Mouse (Mus musculus) heart, embryonic 16.5 days (tissue): Measurements from ENCODE around the gene Tmem9. TPM values are rescaled to one million over a fixed set of nuclear protein-coding genes. Genes with fewer than 3 reads are reported as not detected.
A peak's percentile ranks its signal among the peaks of the same experiment; 100 is the strongest.

ENCODE experiments used
- ATAC-seq: fragments of 200-750 bp; cut with Nextera tagmentation; replicated peaks from 2 replicates; pipeline ENCODE4 v1.8.0; 2017; ENCODE audit warnings: moderate number of reproducible peaks; ENCODE audit not compliant: insufficient read depth, low FRiP score; ENCODE audit errors: extremely low read depth
- H3K27ac ChIP-seq: fragments of 300-500 bp; sonication (generic); 2 replicates; pipeline ENCODE4 v1.5.1; 2014; ENCODE audit warnings: mild to moderate bottlenecking, low read length, control low read depth, moderate library complexity
- H3K27me3 ChIP-seq: fragments of 300-500 bp; sonication (generic); 2 replicates; pipeline ENCODE4 v1.6.1; 2014; ENCODE audit warnings: low read length, mixed read lengths; ENCODE audit not compliant: control insufficient read depth, insufficient read depth
- H3K36me3 ChIP-seq: fragments of 300-500 bp; sonication (generic); 2 replicates; pipeline ENCODE4 v1.6.1; 2014; ENCODE audit not compliant: control insufficient read depth, insufficient read depth
- H3K4me1 ChIP-seq: fragments of 300-500 bp; sonication (generic); 2 replicates; pipeline ENCODE4 v1.6.1; 2014; ENCODE audit warnings: low read length, mixed read lengths; ENCODE audit not compliant: control insufficient read depth, insufficient read depth
- H3K4me2 ChIP-seq: fragments of 300-500 bp; sonication (generic); 2 replicates; pipeline ENCODE4 v1.6.1; 2014; ENCODE audit warnings: low read depth, mild to moderate bottlenecking, control low read depth, low read length
- H3K4me3 ChIP-seq: fragments of 300-500 bp; sonication (generic); 2 replicates; pipeline ENCODE4 v1.5.1; 2014; ENCODE audit warnings: mild to moderate bottlenecking, control low read depth, low read length
- H3K9ac ChIP-seq: fragments of 300-500 bp; sonication (generic); 2 replicates; pipeline ENCODE4 v1.6.1; 2014; ENCODE audit warnings: low read length, control low read depth
- H3K9me3 ChIP-seq: fragments of 300-500 bp; sonication (generic); replicated peaks from 2 replicates; pipeline ENCODE4 v1.6.1; 2016; ENCODE audit warnings: low read length; ENCODE audit not compliant: control insufficient read depth
- WGBS: fragments of 180-500 bp; shearing (Covaris S2); extraction: QIAGEN DNeasy Blood & Tissue Kit; methylation state at CpG from one replicate; pipeline ENCODE4 v1.1.7; 2014; 5-methylcytosine and 5-hydroxymethylcytosine counted together
- polyA plus RNA-seq: library from polyadenylated mRNA; unstranded; fragments of >200 nt; fragmentation: Nextera tagmentation; extraction: Ambion mirVana; gene quantifications from 2 replicates; pipeline ENCODE4 v1.2.1, GENCODE M21; 2015

Tmem9 gene
- polyA plus RNA-seq, result 85.5 and 98.7 TPM in 2 replicates

DNA sequence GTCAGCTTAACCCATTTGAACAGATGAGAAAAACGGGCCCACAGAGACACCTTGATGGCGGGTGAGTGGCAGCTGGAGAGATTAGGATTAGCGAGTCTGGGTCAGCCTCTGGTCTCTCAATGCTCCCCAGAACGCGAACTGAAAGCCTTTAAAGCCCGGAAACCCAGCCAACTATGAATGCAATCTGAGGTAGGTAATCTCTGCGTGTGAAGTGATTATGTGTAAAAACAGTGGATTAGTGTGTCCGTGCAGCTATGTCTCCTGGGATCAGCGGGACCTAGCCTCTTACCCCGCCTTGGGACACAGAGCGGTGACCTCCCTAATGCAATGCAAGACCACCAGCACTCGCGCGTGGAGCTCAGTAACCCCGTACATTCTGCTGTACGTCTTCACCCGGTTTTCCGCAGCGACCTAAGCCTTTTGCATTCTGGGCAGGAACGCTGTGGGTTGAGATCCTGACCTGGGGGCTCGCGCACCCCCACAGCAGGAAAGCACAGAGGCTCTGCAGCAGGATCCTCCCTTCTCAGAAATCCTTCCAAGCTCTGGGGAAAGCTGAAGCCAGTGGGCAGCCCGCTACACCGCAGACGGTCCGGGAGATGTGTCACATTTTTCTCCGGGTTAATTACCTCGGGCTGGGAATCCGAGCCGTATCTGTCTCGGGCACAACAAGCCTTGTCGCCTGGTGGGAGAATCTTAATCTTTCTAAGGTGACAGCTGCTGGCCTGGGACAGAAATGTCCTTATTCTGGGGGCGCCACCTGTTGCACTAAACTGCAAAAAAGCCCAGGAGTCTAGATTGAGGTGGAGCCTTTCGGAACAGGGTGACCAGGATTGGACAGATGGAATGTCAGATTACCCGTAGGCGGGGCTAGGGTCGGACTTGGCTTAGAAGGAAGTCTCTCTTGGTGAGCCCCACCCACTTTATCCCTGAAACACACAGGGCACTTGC lies at the start of gene Tmem9:
TSS of gene Tmem9 (plus strand) at position 940 of the 948 bp plus-strand sequence.
- H3K4me1 ChIP-seq, result peaks cover 2% of the 10 kb centered on the region; the same call in 1 of the 2 replicates
- 3% methylated on average over 37 of the region's 37 CpGs for WGBS
- peak; percentile 95 for ATAC-seq
- peak within 1 kb of the TSS; percentile 63 for H3K9ac ChIP-seq
- H3K27me3 ChIP-seq, result no peaks in the 10 kb centered on the region
- no peak within 1 kb of the TSS for H3K27ac ChIP-seq
- no peaks in the 10 kb centered on the region for H3K36me3 ChIP-seq
- H3K9me3 ChIP-seq, result peaks cover 3% of the 10 kb centered on the region; the same call in 1 of the 2 replicates
- H3K4me2 ChIP-seq, result peak within 1 kb of the TSS; percentile 92
- peak within 1 kb of the TSS; percentile 61 for H3K4me3 ChIP-seq

DNA sequence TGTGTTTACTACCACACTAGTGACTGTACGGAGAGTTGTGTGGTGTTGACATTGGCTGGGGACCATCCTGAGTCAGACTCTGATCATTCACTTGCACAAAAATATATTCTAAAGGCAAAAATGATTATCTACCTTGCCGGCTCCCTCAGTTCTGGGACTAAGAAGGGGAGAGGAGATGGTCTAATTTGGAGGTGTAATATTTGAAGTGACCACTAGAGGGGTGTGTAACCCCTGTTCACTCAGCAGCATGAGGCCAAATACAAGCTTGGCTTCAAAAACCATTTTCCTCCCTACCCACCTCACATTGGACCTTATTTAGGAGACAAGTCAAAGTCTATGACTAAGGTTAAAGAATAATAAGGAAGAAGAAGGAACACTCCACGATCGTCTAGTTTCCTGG lies 49.5 kb upstream of the Tmem9 start:
- H3K36me3 ChIP-seq, result no peaks in the 10 kb centered on the region
- no peak overlapping the region for H3K4me2 ChIP-seq
- H3K4me3 ChIP-seq, result no peak overlapping the region
- ATAC-seq, result no peak
- H3K9me3 ChIP-seq, result no peaks in the 10 kb centered on the region
- H3K4me1 ChIP-seq, result no peaks in the 10 kb centered on the region
- 30% methylated on average over 4 of the region's 4 CpGs for WGBS
- 0 out of 2 replicates have a peak, but pooled peaks cover 5% of the 10 kb centered on the region for H3K27me3 ChIP-seq
- H3K27ac ChIP-seq, result no peak overlapping the region
- no peak overlapping the region for H3K9ac ChIP-seq

DNA sequence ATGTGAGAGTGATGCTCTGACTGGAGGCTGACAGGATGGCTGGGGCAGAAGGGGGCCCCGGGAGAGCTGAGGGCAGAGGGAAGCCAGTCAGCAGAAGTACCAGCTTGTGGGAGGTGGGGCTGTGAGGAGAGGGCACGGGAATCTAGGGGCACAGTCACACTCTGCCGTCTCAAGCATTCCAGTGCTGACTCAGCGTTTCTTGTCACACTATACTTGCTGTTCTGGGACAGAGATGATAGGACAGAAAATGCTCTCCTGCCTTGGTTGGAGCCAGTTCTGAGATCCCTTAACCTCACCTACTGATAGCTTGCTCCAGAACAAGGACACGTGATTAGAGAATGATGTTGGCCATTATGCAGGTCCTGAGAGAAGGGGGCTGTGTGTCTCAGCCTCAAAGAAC lies 44.8 kb upstream of the Tmem9 start:
- H3K9ac ChIP-seq, result no peak overlapping the region
- no peaks in the 10 kb centered on the region for H3K9me3 ChIP-seq
- no peaks in the 10 kb centered on the region for H3K4me1 ChIP-seq
- H3K36me3 ChIP-seq, result no peaks in the 10 kb centered on the region
- H3K4me3 ChIP-seq, result no peak overlapping the region
- ATAC-seq, result no peak
- H3K27ac ChIP-seq, result no peak overlapping the region
- peaks cover 3% of the 10 kb centered on the region; the same call in 1 of the 2 replicates for H3K27me3 ChIP-seq
- no peak overlapping the region for H3K4me2 ChIP-seq
- WGBS, result 62% methylated on average over 5 of the region's 5 CpGs

DNA sequence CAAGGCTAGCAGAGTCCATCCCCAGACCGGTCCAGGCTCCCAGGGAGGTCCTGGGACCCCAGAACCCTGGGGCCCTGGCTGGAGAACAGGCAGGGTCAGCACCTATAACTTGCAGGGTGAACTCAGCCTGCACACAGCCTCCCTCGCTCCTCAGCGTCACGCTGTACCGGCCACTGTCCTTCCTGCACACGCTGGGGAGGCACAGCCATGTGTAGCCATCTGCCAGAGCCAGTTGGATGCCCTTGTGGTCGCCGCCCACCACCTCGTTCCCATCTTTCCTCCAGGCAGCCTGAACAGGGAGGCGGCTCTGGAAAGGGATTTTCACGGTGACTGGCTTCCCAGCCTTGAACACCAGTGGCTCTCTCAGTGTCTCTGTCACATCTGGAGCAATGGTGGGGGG lies 43.4 kb upstream of the Tmem9 start:
- Histone ChIP-seq H3K9ac (no peak overlapping the region), H3K4me1 (no peaks in the 10 kb centered on the region), H3K4me3 (no peak overlapping the region), H3K9me3 (no peaks in the 10 kb centered on the region), H3K4me2 (no peak overlapping the region), H3K27ac (no peak overlapping the region), H3K36me3 (no peaks in the 10 kb centered on the region), H3K27me3 (peaks cover 3% of the 10 kb centered on the region; the same call in 1 of the 2 replicates)
- 74% methylated on average over 11 of the region's 11 CpGs for WGBS
- no peak for ATAC-seq

DNA sequence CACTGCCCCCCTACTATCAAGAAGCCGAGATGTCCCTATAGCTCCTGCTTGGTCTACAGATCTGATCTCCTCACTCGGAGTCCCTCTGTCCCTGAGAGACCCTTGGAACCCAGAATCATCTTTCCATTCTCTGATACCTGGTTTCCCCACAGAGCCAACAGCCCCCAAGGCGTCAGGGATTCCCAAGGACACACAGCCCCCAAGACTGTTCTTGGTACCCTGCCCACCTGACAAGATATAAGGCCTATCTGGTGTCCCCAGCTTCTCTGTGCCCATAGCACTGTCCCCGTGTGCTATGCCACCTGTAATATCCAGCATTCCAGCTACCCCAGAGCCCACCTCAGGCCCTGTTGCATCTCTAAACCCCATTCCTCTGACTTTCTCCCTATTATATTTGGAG lies 40.2 kb upstream of the Tmem9 start:
- H3K27me3 ChIP-seq, result no peaks in the 10 kb centered on the region; the same call in 1 of the 2 replicates
- no peak overlapping the region for H3K27ac ChIP-seq
- ATAC-seq, result no peak
- no peaks in the 10 kb centered on the region for H3K9me3 ChIP-seq
- H3K36me3 ChIP-seq, result no peaks in the 10 kb centered on the region
- H3K4me1 ChIP-seq, result no peaks in the 10 kb centered on the region
- no peak overlapping the region for H3K9ac ChIP-seq
- no peak overlapping the region for H3K4me3 ChIP-seq
- no peak overlapping the region for H3K4me2 ChIP-seq
- WGBS, result 72% methylated on average over 4 of the region's 4 CpGs

DNA sequence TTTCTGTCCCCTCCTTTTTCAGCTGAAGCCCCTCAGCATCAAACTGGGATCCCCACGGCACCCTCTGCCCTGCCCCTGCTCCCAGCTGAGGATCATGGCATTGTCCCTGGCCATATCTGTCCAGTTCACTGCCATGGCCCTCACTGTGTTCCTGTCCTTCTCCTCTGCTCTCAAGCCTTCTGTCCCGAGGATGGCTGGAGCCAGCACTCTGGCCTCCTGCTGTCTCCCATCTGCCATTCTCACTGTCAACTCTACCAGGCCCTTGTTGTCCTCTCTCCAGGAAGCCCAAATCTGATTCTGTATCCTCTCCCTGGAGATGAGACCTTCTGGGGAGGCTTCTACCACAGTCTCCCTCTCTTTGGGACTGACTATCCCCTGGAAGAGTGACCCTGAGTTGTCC lies 37.5 kb upstream of the Tmem9 start:
- no peaks in the 10 kb centered on the region for H3K36me3 ChIP-seq
- no peak overlapping the region for H3K27ac ChIP-seq
- WGBS, result 49% methylated on average over 2 of the region's 2 CpGs
- H3K9me3 ChIP-seq, result no peaks in the 10 kb centered on the region
- no peak overlapping the region for H3K9ac ChIP-seq
- no peak overlapping the region for H3K4me3 ChIP-seq
- no peak overlapping the region for H3K4me2 ChIP-seq
- H3K4me1 ChIP-seq, result no peaks in the 10 kb centered on the region
- no peak for ATAC-seq
- H3K27me3 ChIP-seq, result no peaks in the 10 kb centered on the region; the same call in 1 of the 2 replicates

DNA sequence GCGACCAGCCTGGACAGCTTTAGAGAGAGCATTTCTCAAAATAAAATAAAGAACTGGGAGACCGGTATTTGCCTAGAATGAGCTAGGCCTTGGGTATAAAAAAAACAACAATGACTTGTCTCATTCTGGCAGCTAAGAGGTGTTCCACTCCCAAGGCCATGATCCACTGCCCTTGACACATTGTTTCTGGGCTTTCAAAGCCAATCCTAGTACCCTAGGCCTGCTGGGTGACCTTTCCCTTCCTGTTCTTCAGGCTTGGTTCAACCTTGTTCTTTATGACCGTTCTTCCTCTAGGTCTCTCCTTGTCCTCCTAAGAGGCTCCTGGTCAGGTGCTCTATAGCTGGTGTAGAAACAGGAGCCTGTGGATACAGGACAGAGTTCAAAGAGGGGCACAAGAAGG lies 35.4 kb upstream of the Tmem9 start:
- Histone ChIP-seq H3K9ac (no peak overlapping the region), H3K27me3 (no peaks in the 10 kb centered on the region; the same call in 1 of the 2 replicates), H3K27ac (no peak overlapping the region), H3K36me3 (no peaks in the 10 kb centered on the region), H3K9me3 (no peaks in the 10 kb centered on the region), H3K4me2 (no peak overlapping the region), H3K4me1 (no peaks in the 10 kb centered on the region), H3K4me3 (no peak overlapping the region)
- 84% methylated on average over 3 of the region's 3 CpGs for WGBS
- ATAC-seq, result no peak

DNA sequence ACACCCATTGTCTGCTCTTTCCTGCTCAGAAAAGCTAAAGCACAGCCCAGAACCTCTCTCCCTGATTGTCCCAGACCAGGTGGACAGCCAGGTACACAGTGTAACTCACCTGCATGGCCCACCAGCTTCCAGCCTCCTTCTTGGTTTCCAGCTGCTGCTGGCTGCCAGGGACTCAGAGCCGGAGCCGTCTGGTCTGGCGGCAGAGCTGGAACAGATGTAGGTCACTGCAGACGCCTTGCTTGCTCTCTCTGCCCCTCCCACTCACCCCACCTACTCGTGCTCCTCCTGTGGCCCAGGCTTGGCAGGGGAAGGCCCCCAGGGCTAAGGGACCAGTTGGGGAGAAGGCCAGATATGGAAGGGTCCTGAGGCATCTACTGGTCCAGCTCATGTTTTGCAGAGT lies 23.8 kb upstream of the Tmem9 start:
- H3K4me2 ChIP-seq, result no peak overlapping the region
- 30% methylated on average over 5 of the region's 5 CpGs for WGBS
- no peaks in the 10 kb centered on the region for H3K27me3 ChIP-seq
- no peak for ATAC-seq
- H3K9ac ChIP-seq, result no peak overlapping the region
- no peak overlapping the region for H3K27ac ChIP-seq
- no peaks in the 10 kb centered on the region for H3K4me1 ChIP-seq
- H3K4me3 ChIP-seq, result no peak overlapping the region
- no peaks in the 10 kb centered on the region for H3K9me3 ChIP-seq
- no peaks in the 10 kb centered on the region for H3K36me3 ChIP-seq

DNA sequence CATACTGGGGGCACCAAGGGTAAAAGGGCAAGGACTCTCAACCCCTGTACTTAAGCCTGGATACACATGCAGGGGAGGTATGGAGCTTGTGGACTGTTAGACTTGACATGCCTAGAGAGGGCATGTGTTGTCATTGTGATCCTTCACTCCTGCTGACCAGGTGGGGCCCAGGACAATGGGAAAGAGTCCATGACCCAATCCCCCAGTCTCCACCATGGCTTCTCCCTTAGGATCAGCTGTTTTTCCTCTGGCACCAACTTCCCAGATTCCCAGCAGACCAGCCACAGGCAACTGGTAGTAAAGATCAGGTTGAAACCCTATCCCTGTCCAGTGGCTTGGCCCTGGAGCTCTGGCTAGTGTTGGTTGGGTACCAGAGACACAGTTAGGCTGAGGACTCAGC lies 18.1 kb upstream of the Tmem9 start:
- Histone ChIP-seq H3K9ac (no peak overlapping the region), H3K9me3 (no peaks in the 10 kb centered on the region; the same call in 1 of the 2 replicates), H3K27me3 (no peaks in the 10 kb centered on the region), H3K4me3 (no peak overlapping the region), H3K4me1 (no peaks in the 10 kb centered on the region), H3K27ac (no peak overlapping the region), H3K4me2 (no peak overlapping the region), H3K36me3 (no peaks in the 10 kb centered on the region)
- no peak for ATAC-seq
